Mouse (Mus musculus) myocyte (in vitro differentiated cells): Measurements from ENCODE around the gene Slc1a1. TPM values are rescaled to one million over a fixed set of nuclear protein-coding genes. Genes with fewer than 3 reads are reported as not detected.

Experiments
- H3K27me3 ChIP-seq: one replicate; pipeline ENCODE4 v1.6.1; 2011; ENCODE audit not compliant: control insufficient read depth, insufficient read depth, insufficient read length
- H3K36me3 ChIP-seq: one replicate; pipeline ENCODE4 v1.6.1; 2011; ENCODE audit not compliant: control insufficient read depth, insufficient read depth
- H3K4me2 ChIP-seq: one replicate; pipeline ENCODE4 v1.6.1; 2011; ENCODE audit warnings: low read depth, control low read depth
- H3K4me3 ChIP-seq: one replicate; pipeline ENCODE4 v1.5.1; 2011; ENCODE audit warnings: mild to moderate bottlenecking, control low read depth, moderate library complexity
- H3K79me2 ChIP-seq: one replicate; pipeline ENCODE4 v1.6.1; 2011; ENCODE audit not compliant: control insufficient read depth, insufficient read depth
- H3ac ChIP-seq: one replicate; pipeline ENCODE4 v1.6.1; 2011; ENCODE audit not compliant: control insufficient read depth, insufficient read length
- CEBPB ChIP-seq: IDR thresholded peaks from 2 replicates; pipeline ENCODE4 v1.6.1; 2011; ENCODE audit warnings: mild to moderate bottlenecking, moderate library complexity; ENCODE audit not compliant: poor library complexity, insufficient read depth, severe bottlenecking
- E2F4 ChIP-seq: IDR thresholded peaks from one replicate; pipeline ENCODE4 v1.6.1; 2011; ENCODE audit warnings: mild to moderate bottlenecking, control low read depth, moderate library complexity; ENCODE audit not compliant: insufficient read depth
- MAX ChIP-seq: IDR thresholded peaks from one replicate; pipeline ENCODE4 v1.6.1; 2011; ENCODE audit warnings: low read depth, mild to moderate bottlenecking, control low read depth
- MYOD1 ChIP-seq, 3 experiments: IDR thresholded peaks; one replicate each; pipeline ENCODE4 v1.6.1; 2011; ENCODE audit warnings: control low read depth in 2 of 3, low read depth in 2 of 3, mild to moderate bottlenecking in 2 of 3, moderate library complexity in 1 of 3; ENCODE audit not compliant: insufficient read length in 2 of 3, control insufficient read depth in 1 of 3
- MYOG ChIP-seq, 3 experiments: IDR thresholded peaks; one replicate each; pipeline ENCODE4 v1.6.1; 2011; ENCODE audit warnings: control low read depth in 2 of 3, low read depth in 2 of 3, mild to moderate bottlenecking in 2 of 3; ENCODE audit not compliant: insufficient read length in 2 of 3, control insufficient read depth in 1 of 3, insufficient read depth in 1 of 3
- POLR2A ChIP-seq: IDR thresholded peaks from one replicate; pipeline ENCODE4 v1.6.1; 2011; ENCODE audit warnings: low read depth, mild to moderate bottlenecking, control low read depth, moderate library complexity; ENCODE audit not compliant: insufficient read length
- POLR2AphosphoS2 ChIP-seq: IDR thresholded peaks from one replicate; pipeline ENCODE4 v1.6.1; 2011; ENCODE audit warnings: low read depth, control low read depth; ENCODE audit not compliant: insufficient read length
- REST ChIP-seq: IDR thresholded peaks from one replicate; pipeline ENCODE4 v1.6.1; 2011; ENCODE audit warnings: mild to moderate bottlenecking, control low read depth, moderate library complexity; ENCODE audit not compliant: insufficient read depth, insufficient read length
- SRF ChIP-seq: IDR thresholded peaks from one replicate; pipeline ENCODE4 v1.6.1; 2011; ENCODE audit warnings: low read depth; ENCODE audit not compliant: control insufficient read depth, insufficient read length
- TCF12 ChIP-seq: IDR thresholded peaks from one replicate; pipeline ENCODE4 v1.6.1; 2011; ENCODE audit warnings: mild to moderate bottlenecking, control low read depth; ENCODE audit not compliant: poor library complexity, insufficient read depth, severe bottlenecking
- TCF3 ChIP-seq: IDR thresholded peaks from one replicate; pipeline ENCODE4 v1.6.1; 2011; ENCODE audit warnings: low read depth, control low read depth; ENCODE audit not compliant: insufficient read length
- USF1 ChIP-seq: IDR thresholded peaks from one replicate; pipeline ENCODE4 v1.6.1; 2011; ENCODE audit warnings: low read depth, mild to moderate bottlenecking, control low read depth, moderate library complexity
- polyA plus RNA-seq: library from polyadenylated mRNA; unstranded; fragments of >200 nt; fragmentation: generic; extraction: Trizol; gene quantifications from one replicate; pipeline ENCODE4 v1.2.1, GENCODE M21; 2012; ENCODE audit warnings: missing spikeins

The Slc1a1 gene
- polyA plus RNA-seq, 1 experiment: not detected

DNA sequence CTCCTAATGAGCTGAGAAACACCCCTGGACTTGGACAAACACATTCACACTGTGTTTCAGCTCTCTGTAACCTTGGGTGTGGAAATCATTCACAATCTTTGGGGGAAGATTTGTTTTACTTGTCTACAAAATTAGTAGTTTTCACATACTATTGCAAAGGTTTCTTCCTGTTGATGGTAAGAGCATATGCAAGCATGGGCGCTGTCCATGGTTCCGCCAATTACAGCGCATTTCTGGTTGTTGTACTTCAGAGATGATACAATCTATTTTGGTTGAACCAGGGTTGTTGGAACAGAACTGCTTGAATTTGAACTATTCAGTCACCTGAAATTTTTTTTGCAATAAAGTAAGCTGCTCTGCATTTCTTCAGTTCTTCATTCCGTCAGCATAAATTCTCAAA lies 16.6 kb upstream of the Slc1a1 start:
- Histone ChIP-seq H3K4me2 (no peak overlapping the region), H3K79me2 (no peaks in the 10 kb centered on the region), H3K4me3 (no peak overlapping the region), H3K27me3 (no peaks in the 10 kb centered on the region), H3K36me3 (no peaks in the 10 kb centered on the region), H3ac (no peak overlapping the region)
- TF ChIP-seq MYOG (IDR thresholded peaks at IDR 0.05; ENCODE audit: control insufficient read depth in 1 of 3, insufficient read depth in 1 of 3, insufficient read length in 2 of 3, low read depth in 2 of 3) (no peak), MYOD1 (IDR thresholded peaks at IDR 0.05; ENCODE audit: control insufficient read depth in 1 of 3, insufficient read length in 2 of 3, low read depth in 2 of 3) (no peak), TCF3 (no peak), REST (peak; percentile 81)

DNA sequence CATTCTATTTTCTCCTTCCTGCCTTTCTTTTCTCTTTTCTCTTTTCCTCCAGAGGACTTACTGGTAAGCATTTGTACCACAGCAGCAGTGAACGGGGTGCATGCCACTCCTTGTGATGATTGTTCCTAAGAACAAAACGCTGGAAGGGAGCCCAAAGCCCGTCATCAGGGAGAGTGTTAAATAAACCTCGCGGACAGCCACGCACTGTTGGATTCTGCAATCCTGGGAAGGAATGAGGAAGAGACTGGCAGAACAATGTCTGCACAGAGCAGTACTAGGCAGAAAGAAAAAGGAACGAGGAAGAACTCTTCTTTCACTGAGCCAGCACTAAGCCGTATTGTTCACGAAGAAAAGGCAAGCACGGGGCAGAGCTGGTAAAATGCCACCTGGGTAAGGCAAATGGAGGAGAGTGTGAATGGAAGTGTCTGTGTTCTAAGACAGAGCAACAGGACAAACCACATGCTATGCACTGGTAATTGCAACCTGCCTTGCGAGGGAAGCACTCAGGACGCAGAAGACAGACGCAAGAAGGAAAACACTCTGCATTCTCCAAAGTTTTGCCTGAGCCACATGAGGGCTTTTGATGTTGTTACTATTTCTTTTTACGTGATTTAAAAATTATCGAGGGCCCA lies 7.0 kb upstream of the Slc1a1 start:
- no peak overlapping the region for H3K4me3 ChIP-seq
- H3K79me2 ChIP-seq: no peaks in the 10 kb centered on the region
- no peak overlapping the region for H3ac ChIP-seq
- TF ChIP-seq E2F4 (no peak), POLR2A (no peak), TCF3 (no peak), TCF12 (no peak)
- H3K4me2 ChIP-seq: no peak overlapping the region
- no peaks in the 10 kb centered on the region for H3K27me3 ChIP-seq
- H3K36me3 ChIP-seq: no peaks in the 10 kb centered on the region

- H3K27me3 ChIP-seq: peaks cover 22% of the 10 kb centered on the region
- TF ChIP-seq MAX: no peak
- TF ChIP-seq SRF: no peak
- no peak overlapping the region for H3K4me2 ChIP-seq
- no peak overlapping the region for H3K4me3 ChIP-seq
- H3ac ChIP-seq: no peak overlapping the region
- no peaks in the 10 kb centered on the region for H3K79me2 ChIP-seq
- no peaks in the 10 kb centered on the region for H3K36me3 ChIP-seq
Measured at GRCm38 (mm10) chr19:28831324-28831723, 3.5 kb upstream of the Slc1a1 start.

DNA sequence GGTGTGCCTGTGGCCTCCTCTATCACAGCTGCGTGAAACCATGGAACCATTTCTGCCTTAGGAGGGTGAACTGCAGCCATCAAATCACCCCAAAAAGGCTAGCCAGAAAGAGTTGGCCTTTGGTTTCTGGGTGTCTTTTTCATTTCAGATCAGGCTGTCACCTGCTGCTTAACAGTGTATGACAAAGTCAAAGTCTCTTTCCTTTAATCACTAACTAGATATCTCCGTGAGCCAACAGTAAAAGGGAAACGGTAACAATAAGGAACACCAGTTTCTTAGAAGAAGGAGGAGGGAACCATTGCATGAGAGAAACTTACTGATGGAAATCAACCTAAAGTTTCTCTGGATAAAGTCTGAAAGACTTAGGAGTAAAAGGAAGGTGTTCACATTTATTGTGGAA lies 2.2 kb upstream of the Slc1a1 start:
- no peak overlapping the region for H3K4me2 ChIP-seq
- H3K79me2 ChIP-seq: no peaks in the 10 kb centered on the region
- TF ChIP-seq MYOD1 (IDR thresholded peaks at IDR 0.05; ENCODE audit: control insufficient read depth in 1 of 3, insufficient read length in 2 of 3, low read depth in 2 of 3): no peak
- no peak for TF ChIP-seq TCF12
- no peak for TF ChIP-seq E2F4
- no peak for TF ChIP-seq USF1
- no peak for TF ChIP-seq POLR2A
- no peak for TF ChIP-seq CEBPB
- no peak for TF ChIP-seq MYOG (IDR thresholded peaks at IDR 0.05; ENCODE audit: control insufficient read depth in 1 of 3, insufficient read depth in 1 of 3, insufficient read length in 2 of 3, low read depth in 2 of 3)
- TF ChIP-seq MAX: no peak
- no peak for TF ChIP-seq TCF3
- TF ChIP-seq REST: no peak
- TF ChIP-seq SRF: no peak
- TF ChIP-seq POLR2AphosphoS2: no peak
- H3K36me3 ChIP-seq: no peaks in the 10 kb centered on the region
- no peak overlapping the region for H3ac ChIP-seq
- peaks cover 22% of the 10 kb centered on the region for H3K27me3 ChIP-seq
- H3K4me3 ChIP-seq: no peak overlapping the region

- TF ChIP-seq REST (no peak), TCF3 (no peak), CEBPB (no peak), USF1 (no peak), POLR2A (no peak), POLR2AphosphoS2 (no peak), MAX (no peak), MYOG (IDR thresholded peaks at IDR 0.05; ENCODE audit: control insufficient read depth in 1 of 3, insufficient read depth in 1 of 3, insufficient read length in 2 of 3, low read depth in 2 of 3) (no peak), TCF12 (no peak), MYOD1 (IDR thresholded peaks at IDR 0.05; ENCODE audit: control insufficient read depth in 1 of 3, insufficient read length in 2 of 3, low read depth in 2 of 3) (no peak), E2F4 (no peak), SRF (no peak)
- H3K4me2 ChIP-seq: no peak overlapping the region
- H3K79me2 ChIP-seq: no peaks in the 10 kb centered on the region
- peaks cover 29% of the 10 kb centered on the region for H3K27me3 ChIP-seq
- no peak overlapping the region for H3ac ChIP-seq
- H3K4me3 ChIP-seq: no peak overlapping the region
- no peaks in the 10 kb centered on the region for H3K36me3 ChIP-seq
Measured at GRCm38 (mm10) chr19:28834388-28834787, 461 bp upstream of the Slc1a1 start.
